ENCODE assay signal across 13 mouse cellular contexts in genomic region chr6:39346991-39347501, GRCm38 (mm10). TPM values are rescaled to one million over a fixed set of nuclear protein-coding genes. Genes with fewer than 3 reads are reported as not detected.
A peak's percentile ranks its signal among the peaks of the same experiment; 100 is the strongest.
DNase-seq lines count a peak whose midpoint lies in the region; ATAC-seq and TF ChIP-seq lines count a peak whose summit lies in the region.
"Had no signal": no experiment of that assay in that cellular context is flagged by ENCODE, and none has a peak within 500 bp of the region (broad histone marks: within the 10 kb centered on the region; RNA-seq: fewer than 3 reads in every experiment).

No protein-coding gene starts in this region.

- no peaks in the 10 kb centered on the region for H3K4me1 ChIP-seq in forebrain, postnatal 0 days (ENCODE audit: insufficient read depth)
- H3K4me1 ChIP-seq in midbrain, embryonic 13.5 days (replicated peaks): peaks cover 44% of the 10 kb centered on the region

- no peak overlapping the region for H3K9ac ChIP-seq in forebrain, postnatal 0 days
- no peak overlapping the region for H3K9ac ChIP-seq in midbrain, embryonic 13.5 days (replicated peaks)

- 0 out of 2 replicates have a peak, but pooled peaks have one; percentile 16 for ATAC-seq in forebrain, postnatal 0 days
- no peak for ATAC-seq in midbrain, embryonic 13.5 days

- no peak overlapping the region for H3K4me2 ChIP-seq in forebrain, postnatal 0 days (ENCODE audit: low read depth)
- H3K4me2 ChIP-seq in midbrain, embryonic 13.5 days (replicated peaks): no peak overlapping the region

- DNase-seq in cerebellum, postnatal 10 days: peak; percentile 19 to 22
- DNase-seq in cerebellum, postnatal 25 days: no peak
- peak; percentile 76 for DNase-seq in brain, embryonic 14.5 days (ENCODE audit: low read depth)
- no peak for DNase-seq in forebrain, postnatal 0 days
- no peak for DNase-seq in cerebellum, adult 9-10 months
- DNase-seq in urinary bladder, postnatal 36 days (ENCODE audit: low spot score in 2 of 2): no peak
- DNase-seq in ovary, postnatal 10 days (ENCODE audit: low spot score): no peak
- DNase-seq: adrenal gland, adult 2 months; cerebellum, adult 9-11 months; gastrocnemius, postnatal 10 days had no signal

- H3K9me3 ChIP-seq in forebrain, postnatal 0 days (ENCODE audit: low read length): no peaks in the 10 kb centered on the region
- H3K9me3 ChIP-seq in midbrain, embryonic 13.5 days: no peaks in the 10 kb centered on the region

- 14% methylated on average over 15 of the region's 15 CpGs for WGBS in forebrain, postnatal 0 days
- 5% methylated on average over 15 of the region's 15 CpGs for WGBS in midbrain, embryonic 13.5 days

- peaks cover 62% of the 10 kb centered on the region for H3K36me3 ChIP-seq in forebrain, postnatal 0 days (ENCODE audit: insufficient read depth)
- H3K36me3 ChIP-seq in midbrain, embryonic 13.5 days: peaks cover 50% of the 10 kb centered on the region

- H3K4me3 ChIP-seq in forebrain, postnatal 0 days (ENCODE audit: low read depth, low read length): no peak overlapping the region
- H3K4me3 ChIP-seq in midbrain, embryonic 13.5 days (replicated peaks): no peak overlapping the region

- TF ChIP-seq CTCF in brain, embryonic 14.5 days (IDR thresholded peaks at IDR 0.05; ENCODE audit: borderline replicate concordance, extremely low read depth, insufficient read depth, insufficient read length): no peak
- TF ChIP-seq CTCF in forebrain, postnatal 0 days (IDR thresholded peaks at IDR 0.05; ENCODE audit: low read depth): no peak

- H3K27ac ChIP-seq in forebrain, postnatal 0 days (ENCODE audit: low read depth, low read length): no peak overlapping the region
- peak overlapping the region; percentile 77 for H3K27ac ChIP-seq in midbrain, embryonic 13.5 days
- H3K27ac ChIP-seq: macrophage had no signal

- no peak for TF ChIP-seq POLR2A in brain, embryonic 14.5 days (IDR thresholded peaks at IDR 0.05; ENCODE audit: borderline replicate concordance, extremely low read depth, insufficient read depth, insufficient read length, poor library complexity, severe bottlenecking)

- H3K27me3 ChIP-seq in forebrain, postnatal 0 days (ENCODE audit: insufficient read depth, low read length): no peaks in the 10 kb centered on the region
- no peaks in the 10 kb centered on the region for H3K27me3 ChIP-seq in midbrain, embryonic 13.5 days

RNA-seq across cellular contexts. Expression of gene Slc37a3, which starts 30.4 kb away (rescaled TPM):
- polyA plus RNA-seq in brain, embryonic 14.5 days (2012; rRNA removed): 37.5 and 42.7 TPM in 2 replicates
- 32.0 and 38.5 TPM in 2 replicates for total RNA-seq in forebrain, postnatal 0 days (2014; rRNA removed)
- 44.4 and 58.2 TPM in 2 replicates for polyA plus RNA-seq in forebrain, postnatal 0 days (2015; fragmentation: Nextera tagmentation; extraction: Ambion mirVana)
- polyA plus RNA-seq in midbrain, embryonic 13.5 days (2015; fragmentation: Nextera tagmentation; extraction: Ambion mirVana): 59.8 and 60.2 TPM in 2 replicates

RNA-seq across cellular contexts. Expression of gene Rab19, which starts 33.9 kb away (rescaled TPM):
- 0.13 and 0.14 TPM in 2 replicates for polyA plus RNA-seq in brain, embryonic 14.5 days (2012; rRNA removed)
- not detected in 2 replicates for total RNA-seq in forebrain, postnatal 0 days (2014; rRNA removed)
- polyA plus RNA-seq in forebrain, postnatal 0 days (2015; fragmentation: Nextera tagmentation; extraction: Ambion mirVana): 0.12 and 0.31 TPM in 2 replicates
- 0.23 and 0.34 TPM in 2 replicates for polyA plus RNA-seq in midbrain, embryonic 13.5 days (2015; fragmentation: Nextera tagmentation; extraction: Ambion mirVana)
- total RNA-seq: left cerebral cortex, postnatal 10 days had no signal
- polyA plus RNA-seq: adrenal gland, adult 2 months had no signal

Comparison
In these comparisons a context has a peak if more than half of its experiments do, and no peak if none do; other contexts are left out.
1. DNase-seq: peak in cerebellum, postnatal 10 days (2 of 2) and brain, embryonic 14.5 days (single experiment); none in cerebellum, postnatal 25 days (0 of 2), forebrain, postnatal 0 days (single experiment), cerebellum, adult 9-10 months (single experiment), urinary bladder, postnatal 36 days (0 of 2) and ovary, postnatal 10 days (single experiment).